Mouse (Mus musculus) kidney, adult 2 months (tissue): ENCODE measurements around the gene B3glct.

ENCODE experiments used
- CTCF ChIP-seq: fragments of 200-500 bp; conservative IDR thresholded peaks from 2 replicates; pipeline ENCODE4 v1.5.1; 2011; ENCODE audit warnings: low read depth, mild to moderate bottlenecking, control low read depth, low read length, moderate library complexity, mixed read lengths; ENCODE audit not compliant: insufficient read depth, insufficient read length
- POLR2A ChIP-seq: fragments of 200-500 bp; IDR thresholded peaks from one replicate; pipeline ENCODE4 v1.6.1; 2011; ENCODE audit warnings: low read depth, low read length, control low read depth

DNA sequence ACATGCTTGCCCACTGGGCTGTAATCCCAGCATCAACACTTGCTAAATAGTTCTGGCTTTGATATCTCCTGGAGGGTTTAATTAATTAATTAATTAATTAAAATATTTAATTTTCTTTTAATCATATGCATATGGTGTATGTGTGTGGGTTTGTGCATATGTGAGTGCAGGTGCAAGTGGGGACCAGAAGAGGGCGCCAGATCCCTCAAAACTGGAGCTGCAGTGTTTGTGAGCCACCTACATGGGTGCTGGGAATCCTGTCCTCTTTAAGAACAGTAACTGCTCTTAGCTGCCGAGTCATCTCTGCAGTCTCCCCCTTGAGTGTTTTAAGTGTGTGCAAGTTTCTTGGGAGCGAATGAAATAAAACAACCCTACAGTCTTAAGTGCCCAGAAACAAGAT, 15.9 kb downstream of the B3glct start:
- TF ChIP-seq CTCF (no peak), POLR2A (no peak)
